Mouse (Mus musculus) liver, adult 2 months (tissue): ENCODE measurements around the gene Kifap3. TPM values are rescaled to one million over a fixed set of nuclear protein-coding genes. Genes with fewer than 3 reads are reported as not detected.

ENCODE experiments used
- DNase-seq: peaks from one replicate; pipeline ENCODE4 v3.0.0-alpha.2; 2011; ENCODE audit warnings: low read depth, low spot score; ENCODE audit errors: extremely low read depth
- H3K27ac ChIP-seq: fragments of 200-500 bp; replicated peaks from 2 replicates; pipeline ENCODE4 v1.5.1; 2012; ENCODE audit warnings: low read depth, mild to moderate bottlenecking, control low read depth, inconsistent platforms, low read length; ENCODE audit not compliant: insufficient read depth
- H3K27me3 ChIP-seq: fragments of 200-500 bp; 2 replicates; pipeline ENCODE4 v1.6.1; 2012; ENCODE audit warnings: mild to moderate bottlenecking, moderate library complexity, low read length, inconsistent platforms; ENCODE audit not compliant: control insufficient read depth, insufficient read depth
- H3K36me3 ChIP-seq: fragments of 200-500 bp; 2 replicates; pipeline ENCODE4 v1.6.1; 2012; ENCODE audit warnings: low read length, inconsistent platforms; ENCODE audit not compliant: control insufficient read depth, insufficient read depth
- H3K4me1 ChIP-seq: fragments of 200-500 bp; 2 replicates; pipeline ENCODE4 v1.6.1; 2011; ENCODE audit warnings: low read length; ENCODE audit not compliant: control insufficient read depth, insufficient read depth
- H3K4me3 ChIP-seq: fragments of 200-500 bp; 2 replicates; pipeline ENCODE4 v1.5.1; 2011; ENCODE audit warnings: low read depth, mild to moderate bottlenecking, control low read depth, low read length, moderate library complexity; ENCODE audit not compliant: insufficient read depth
- H3K79me2 ChIP-seq: fragments of 200-500 bp; 2 replicates; pipeline ENCODE4 v1.6.1; 2012; ENCODE audit warnings: inconsistent platforms, mild to moderate bottlenecking, low read length, moderate library complexity; ENCODE audit not compliant: control insufficient read depth, insufficient read depth
- H3K9ac ChIP-seq: fragments of 200-500 bp; 2 replicates; pipeline ENCODE4 v1.6.1; 2012; ENCODE audit warnings: low read depth, mild to moderate bottlenecking, control low read depth, inconsistent platforms, low read length
- CTCF ChIP-seq: fragments of 200-500 bp; IDR thresholded peaks from 2 replicates; pipeline ENCODE4 v1.5.1; 2011; ENCODE audit warnings: low read depth, low read length, control low read depth
- POLR2A ChIP-seq: fragments of 200-500 bp; IDR thresholded peaks from 2 replicates; pipeline ENCODE4 v1.6.1; 2011; ENCODE audit warnings: low read length, control low read depth; ENCODE audit not compliant: insufficient read depth; ENCODE audit errors: extremely low read depth
- WGBS: fragments of 180-500 bp; shearing (Covaris S2); methylation state at CpG from one replicate; pipeline ENCODE4 v1.1.7; 2018; 5-methylcytosine and 5-hydroxymethylcytosine counted together
- polyA plus RNA-seq: library from polyadenylated mRNA; depleted of rRNA; stranded (reverse); fragments of >200 nt; gene quantifications from 2 replicates; pipeline ENCODE4 v1.2.3, GENCODE M21; 2012; rRNA removed
- total RNA-seq: library from RNA; depleted of rRNA; stranded (reverse); fragments of >200 nt; gene quantifications from 2 replicates; pipeline ENCODE4 v1.2.3, GENCODE M21; 2014; rRNA removed

The Kifap3 gene
- total and polyA plus RNA-seq, 2 experiments: 1.1 to 4.3 TPM

DNA sequence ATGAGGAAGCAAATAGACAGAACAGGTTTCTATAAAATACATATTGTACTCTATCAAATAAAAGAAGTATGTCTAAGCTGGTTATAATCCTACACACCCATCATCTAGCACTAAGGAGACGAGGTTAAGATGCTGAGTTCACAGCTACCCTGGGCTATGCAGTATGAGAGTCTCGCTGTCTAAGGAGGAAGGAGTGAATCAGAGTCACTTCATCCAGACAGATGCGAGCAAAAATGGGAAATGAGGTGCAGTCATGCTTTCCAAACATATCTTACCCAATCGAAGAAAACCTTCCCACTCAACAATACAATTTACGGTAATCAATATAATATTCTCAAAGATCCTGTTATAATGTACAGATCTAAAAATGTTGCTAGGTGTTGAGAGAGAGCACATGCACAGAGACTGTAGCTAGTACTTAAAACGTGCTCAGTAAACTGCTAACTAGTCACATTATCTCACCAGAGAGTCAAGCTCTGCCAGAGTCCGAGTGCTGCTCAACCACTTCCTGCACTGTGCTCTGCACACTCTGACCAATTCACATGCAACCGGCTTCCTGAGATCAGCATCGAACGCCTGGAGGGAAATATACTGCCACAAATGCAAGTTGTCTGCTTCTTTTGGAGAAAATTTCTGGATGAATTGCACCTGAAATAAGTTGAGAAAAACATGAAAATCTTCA lies 184.8 kb downstream of the Kifap3 start:
- WGBS: 84% methylated on average over 10 of the region's 10 CpGs
- Histone ChIP-seq H3K27ac (no peak overlapping the region), H3K27me3 (no peaks in the 10 kb centered on the region), H3K36me3 (no peaks in the 10 kb centered on the region), H3K4me1 (no peaks in the 10 kb centered on the region), H3K4me3 (no peak overlapping the region), H3K79me2 (no peaks in the 10 kb centered on the region), H3K9ac (no peak overlapping the region)
- TF ChIP-seq POLR2A (no peak), CTCF (no peak)
- DNase-seq: no peak

Other genes starting within 250 kb of the Kifap3 start
- gene Mettl11b, start 54.4 kb upstream of the Kifap3 start, total RNA-seq: not detected in 2 replicates
- gene Mettl11b, start 54.4 kb upstream of the Kifap3 start, polyA plus RNA-seq: not detected in 2 replicates
- gene Scyl3, start 149.5 kb downstream of the Kifap3 start, total RNA-seq: 8.8 and 9.6 TPM in 2 replicates
- gene Scyl3, start 149.5 kb downstream of the Kifap3 start, polyA plus RNA-seq: 6.1 and 7.0 TPM in 2 replicates
- gene BC055324, start 215.2 kb downstream of the Kifap3 start, total RNA-seq: 0.37 and 1.1 TPM in 2 replicates
- 0.10 and 0.19 TPM in 2 replicates for gene BC055324, start 215.2 kb downstream of the Kifap3 start, polyA plus RNA-seq
- 2.7 and 3.9 TPM in 2 replicates for gene Mettl18, start 215.3 kb downstream of the Kifap3 start, total RNA-seq
- gene Mettl18, start 215.3 kb downstream of the Kifap3 start, polyA plus RNA-seq: 0.42 and 0.67 TPM in 2 replicates